Mouse (Mus musculus): Measurements from ENCODE around the gene Mageb2.
"Not testable (repeated sequence)": the region's sequence is repeated elsewhere in the genome, so short reads cannot be mapped to it uniquely, and the experiment has no call there.

Gene Mageb2

GRCm38 (mm10) chrX:91331390-91331789, at the start of gene Mageb2:
Gene Mageb2, plus strand, starts transcription at chrX:91331690.
- DNase-seq (ENCODE audit: low spot score in 2 of 2), result not testable (repeated sequence)

- not testable (repeated sequence) for DNase-seq (ENCODE audit: low spot score in 2 of 2)
Measured at GRCm38 (mm10) chrX:91313256-91313655, 18.2 kb upstream of the Mageb2 start.
